ENCODE assay signal across 8 mouse cellular contexts in genomic region chr2:133793293-133793692, GRCm38 (mm10).
A peak's percentile ranks its signal among the peaks of the same experiment; 100 is the strongest.
DNase-seq lines count a peak whose midpoint lies in the region.

No protein-coding gene starts in this region.

- 55% methylated on average over 2 of the region's 2 CpGs for WGBS in forebrain, embryonic 10.5 days

- no peaks in the 10 kb centered on the region for H3K4me1 ChIP-seq in forebrain, embryonic 10.5 days

- H3K27ac ChIP-seq in forebrain, embryonic 10.5 days, result no peak overlapping the region

- H3K27me3 ChIP-seq in forebrain, embryonic 10.5 days (ENCODE audit: poor library complexity, severe bottlenecking), result no peaks in the 10 kb centered on the region

- peak; percentile 34 to 46 for DNase-seq in cerebellum, postnatal 10 days
- DNase-seq in cerebellum, adult 18-20 months, result no peak
- peak; percentile 20 to 39 for DNase-seq in layer of hippocampus, postnatal 10 days (ENCODE audit: low spot score in 2 of 2)
- no peak for DNase-seq in layer of hippocampus, adult 9-10 months (ENCODE audit: low spot score)
- peak; percentile 16 for DNase-seq in R1 (ENCODE audit: low read depth, low spot score)
- DNase-seq in kidney, postnatal 4 days, result peak; percentile 51 to 60
- no peak for DNase-seq in forebrain, embryonic 10.5 days (ENCODE audit: extremely low spot score, low spot score)
- no peak for DNase-seq in thymus, postnatal 10 days (ENCODE audit: low spot score in 2 of 2)

- H3K36me3 ChIP-seq in forebrain, embryonic 10.5 days (replicated peaks), result no peaks in the 10 kb centered on the region

- H3K4me3 ChIP-seq in forebrain, embryonic 10.5 days, result no peak overlapping the region

- no peaks in the 10 kb centered on the region for H3K9me3 ChIP-seq in forebrain, embryonic 10.5 days

Comparison
In these comparisons a context has a peak if more than half of its experiments do, and no peak if none do; other contexts are left out.
1. DNase-seq: peak in cerebellum, postnatal 10 days (2 of 2), layer of hippocampus, postnatal 10 days (2 of 2), R1 (single experiment) and kidney, postnatal 4 days (2 of 2); none in cerebellum, adult 18-20 months (0 of 2), layer of hippocampus, adult 9-10 months (single experiment), forebrain, embryonic 10.5 days (single experiment) and thymus, postnatal 10 days (0 of 2).